Mouse (Mus musculus): ENCODE data around the gene Ptpn1.

Gene Ptpn1

DNA sequence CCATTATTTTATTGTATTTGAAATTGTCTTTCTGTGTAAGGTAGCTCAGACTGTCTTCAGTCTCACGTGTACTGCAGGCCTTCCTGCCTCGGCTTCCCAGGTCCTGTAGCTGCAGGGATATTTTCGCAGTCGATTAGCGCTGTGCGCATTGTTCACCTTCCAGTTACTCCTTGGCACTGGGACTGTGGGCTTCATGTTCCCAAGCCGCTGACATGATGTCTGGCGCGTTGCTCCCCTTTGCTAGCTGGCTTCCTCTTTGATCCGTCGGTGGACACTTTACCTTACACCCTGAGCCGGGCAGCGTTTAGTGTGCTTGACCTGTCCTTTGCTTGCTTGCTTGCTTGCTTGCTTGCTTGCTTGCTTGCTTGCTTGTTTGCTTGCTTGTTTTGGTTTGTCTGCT, 16.7 kb downstream of the Ptpn1 start:
- DNase-seq: no peak

DNA sequence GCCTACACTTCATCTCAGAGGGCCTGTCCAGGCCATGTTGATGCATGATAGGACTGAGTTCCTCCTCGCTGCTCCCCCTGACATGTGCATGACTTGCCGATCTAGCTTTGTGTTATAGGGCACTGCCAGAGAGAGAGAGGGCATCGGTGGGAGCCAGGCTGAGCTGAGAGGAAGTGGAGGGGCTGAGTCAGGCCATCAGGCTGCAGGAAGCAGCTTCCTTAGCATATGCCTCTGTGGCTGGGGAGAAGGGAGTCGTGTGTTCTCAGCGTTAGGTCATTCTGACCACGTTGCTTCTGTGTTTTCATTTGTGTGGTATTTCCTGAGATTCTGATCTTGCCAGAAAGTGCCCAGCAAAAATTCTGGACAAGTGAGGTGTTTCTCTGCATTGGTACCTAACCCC, 17.4 kb downstream of the Ptpn1 start:
- DNase-seq: peak; percentile 53

DNA sequence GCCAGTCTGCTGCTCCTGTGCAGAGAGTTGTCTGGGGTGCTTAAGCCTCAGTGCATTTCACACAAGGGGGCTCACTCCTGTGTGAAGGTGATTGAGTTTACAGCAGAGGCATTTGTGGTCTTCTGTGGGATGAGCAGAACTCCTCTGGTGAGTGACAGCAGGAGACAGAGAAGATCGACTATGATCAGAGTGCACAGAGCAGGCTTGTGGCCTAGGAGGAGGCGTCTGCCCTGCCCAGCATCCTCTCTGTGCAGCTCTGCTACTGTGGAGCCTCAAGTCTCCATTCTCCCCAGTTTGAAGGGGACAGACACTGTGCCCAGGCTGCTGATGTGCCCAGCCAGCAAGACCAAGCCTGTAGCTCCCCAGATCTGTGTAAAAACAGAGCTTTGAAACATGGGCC, 18.0 kb downstream of the Ptpn1 start:
- no peak for DNase-seq

DNA sequence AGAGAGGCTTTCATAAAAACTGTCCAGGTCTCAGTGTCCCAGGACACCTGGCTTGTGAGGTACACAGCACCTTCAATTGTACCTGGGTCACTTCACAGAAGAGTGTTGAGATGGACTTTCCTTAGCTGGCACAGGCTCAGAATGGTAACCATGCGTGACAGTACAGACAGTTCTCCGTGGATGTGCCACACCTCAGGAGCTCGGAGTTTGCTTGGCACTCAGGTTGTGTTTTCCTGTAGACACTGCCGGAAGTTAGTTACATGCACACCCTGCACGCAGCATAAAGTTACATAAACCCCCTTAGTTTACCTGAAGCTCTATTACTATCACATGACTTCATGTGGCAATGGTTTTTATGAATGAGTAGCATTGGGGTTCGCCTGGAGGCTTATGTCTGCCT, 18.8 kb downstream of the Ptpn1 start:
- no peak for DNase-seq

DNA sequence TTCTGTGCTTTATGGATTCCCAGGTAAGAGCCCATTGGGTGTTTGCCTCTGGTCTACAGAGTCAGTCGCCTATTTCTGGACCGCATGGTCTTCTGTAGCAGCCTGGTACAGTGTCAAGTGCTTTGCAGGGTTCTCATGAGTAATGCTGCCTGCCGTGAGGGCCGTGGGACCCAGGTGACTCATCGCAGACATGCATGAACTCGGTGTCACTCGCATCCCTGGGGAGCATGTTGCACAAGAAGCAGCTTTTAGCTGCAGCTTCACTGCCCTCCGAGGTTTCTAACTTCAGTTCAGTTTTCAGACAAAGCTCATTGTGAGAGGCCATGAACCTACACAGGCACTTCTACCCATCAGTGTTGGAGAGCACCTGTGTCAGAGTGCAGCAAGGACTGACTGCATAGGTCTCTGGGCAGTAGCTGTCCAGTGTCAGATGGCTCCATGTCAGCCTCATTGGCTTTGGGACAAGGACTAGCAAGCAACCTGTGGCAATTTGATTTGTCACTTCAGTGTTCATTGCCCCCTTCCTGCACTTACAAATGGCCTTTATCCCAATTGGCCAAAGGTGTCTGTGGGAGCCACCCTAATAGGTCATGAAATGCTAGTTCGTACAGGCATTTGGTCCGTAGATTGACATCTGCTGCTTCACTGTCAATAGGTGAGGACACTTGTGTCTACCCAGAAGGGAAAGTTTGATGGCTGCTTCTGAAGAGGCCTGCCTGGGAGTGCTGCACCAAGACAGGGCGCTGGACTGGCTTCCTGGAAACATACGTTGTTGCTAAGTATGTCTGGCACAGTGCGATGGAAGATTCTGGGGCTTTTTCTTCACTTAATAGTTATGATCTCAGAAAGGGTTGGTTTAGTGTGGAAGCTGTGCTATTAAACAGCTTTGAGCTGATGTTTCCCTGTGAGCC, 19.7 kb downstream of the Ptpn1 start:
- DNase-seq: no peak

DNA sequence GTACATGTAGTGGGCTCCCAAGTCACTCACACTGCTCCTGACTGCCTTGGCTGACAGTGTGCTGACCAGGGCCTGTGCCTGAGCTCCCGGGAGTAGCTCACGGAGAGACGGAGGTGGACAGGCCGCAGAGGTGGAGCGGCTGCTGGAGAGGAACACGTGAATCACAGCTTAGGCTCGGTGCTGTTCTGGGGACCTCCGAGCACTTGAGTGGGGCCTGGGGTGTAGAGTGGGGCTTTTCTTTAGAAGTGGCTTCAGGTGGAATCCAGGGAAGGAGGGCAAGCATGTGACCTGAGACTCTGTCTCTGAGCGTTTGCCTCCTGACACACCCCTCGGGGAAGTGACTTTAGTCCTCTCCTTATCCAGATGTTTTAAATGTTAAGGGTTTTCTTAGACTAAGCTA, 22.0 kb downstream of the Ptpn1 start:
- DNase-seq: no peak

DNA sequence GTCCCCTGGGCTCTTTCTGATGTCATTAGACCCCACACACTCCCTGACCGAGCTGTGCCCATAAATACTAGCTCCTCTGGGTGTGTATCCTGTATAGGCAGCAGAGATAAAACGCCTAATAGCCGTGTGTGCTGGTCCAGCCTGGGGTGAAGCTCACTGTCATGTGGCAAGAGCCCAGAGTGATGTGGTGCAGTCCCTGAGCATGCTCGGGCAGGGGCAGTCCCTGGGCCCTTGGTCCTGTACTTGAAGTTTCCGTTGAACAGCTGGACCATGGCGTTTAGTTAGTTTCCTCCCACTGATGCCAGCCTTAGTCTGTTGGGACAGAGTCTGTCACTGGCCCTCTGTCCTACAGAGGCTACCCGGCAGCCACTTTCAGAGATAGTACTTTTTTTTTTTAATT, 23.1 kb downstream of the Ptpn1 start:
- no peak for DNase-seq

DNA sequence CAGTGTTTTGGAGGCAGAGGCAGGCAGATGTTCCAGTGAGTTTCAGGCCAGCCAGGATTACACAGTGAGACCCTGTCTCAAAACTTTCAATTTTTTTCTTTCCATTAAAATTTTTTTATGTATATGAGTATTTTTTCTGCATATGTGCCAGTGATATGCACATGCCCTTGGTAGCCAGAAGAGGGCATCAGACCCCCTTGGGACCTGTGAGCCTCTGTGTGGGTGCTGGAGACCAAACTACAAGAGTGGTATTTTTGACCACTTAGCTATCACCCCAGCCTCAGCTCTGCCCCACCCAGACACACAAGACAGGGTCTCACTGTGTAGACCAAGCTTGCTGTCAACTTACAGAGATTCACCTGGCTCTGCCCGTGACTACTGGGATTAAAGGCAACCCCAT, 25.7 kb downstream of the Ptpn1 start:
- DNase-seq: no peak

DNA sequence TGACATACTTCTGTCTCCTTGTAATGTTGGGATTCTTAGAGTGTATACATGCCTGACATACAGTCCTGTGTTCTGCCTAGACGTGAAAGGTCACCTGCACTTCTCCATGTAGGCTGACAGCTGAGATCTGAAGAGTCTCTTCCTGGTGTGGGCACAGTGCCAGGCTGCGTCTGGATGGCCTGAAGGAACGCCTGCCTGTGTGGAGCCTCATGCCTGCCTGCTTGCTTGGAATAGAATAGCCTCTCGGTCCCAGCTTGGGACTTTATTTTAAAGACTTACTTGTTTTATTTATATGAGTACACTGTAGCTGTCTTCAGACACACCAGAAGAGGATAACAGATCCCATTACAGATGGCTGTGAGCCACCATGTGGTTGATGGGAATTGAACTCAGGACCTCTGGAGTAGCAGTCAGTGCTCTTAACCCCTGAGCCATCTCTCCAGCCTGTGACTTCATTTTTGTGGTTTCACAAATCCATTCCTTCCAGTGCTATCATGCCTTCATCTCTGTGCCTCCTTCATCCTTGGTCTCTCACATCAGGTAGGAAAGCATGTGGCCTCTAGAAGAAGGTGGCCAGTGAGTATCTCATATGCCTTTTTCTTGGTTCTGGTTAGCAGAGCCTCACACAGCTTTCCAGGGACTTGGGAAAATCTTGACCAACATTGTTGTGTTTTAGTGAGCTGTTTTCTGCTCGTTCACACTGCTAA, 26.4 kb downstream of the Ptpn1 start:
- no peak for DNase-seq

DNA sequence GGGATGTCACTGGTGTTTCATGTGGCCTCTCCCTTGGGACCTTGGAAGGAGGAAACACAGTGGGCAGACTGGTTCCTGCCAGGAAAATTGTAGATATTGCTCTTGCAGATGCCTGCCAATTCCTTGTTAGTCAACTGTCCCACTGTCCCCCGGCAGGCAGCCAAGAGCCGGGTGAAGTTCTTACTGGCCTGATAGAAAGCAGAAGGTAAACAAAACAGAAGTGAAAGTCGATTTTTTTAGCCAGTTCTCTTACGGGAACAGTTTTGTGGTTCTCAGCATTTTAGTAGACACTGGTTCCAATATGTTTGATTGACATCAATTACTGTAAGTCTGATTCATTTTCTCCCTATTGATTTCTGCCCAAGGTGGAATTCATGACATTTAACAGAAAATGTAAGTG, 27.0 kb downstream of the Ptpn1 start:
- DNase-seq: no peak

DNA sequence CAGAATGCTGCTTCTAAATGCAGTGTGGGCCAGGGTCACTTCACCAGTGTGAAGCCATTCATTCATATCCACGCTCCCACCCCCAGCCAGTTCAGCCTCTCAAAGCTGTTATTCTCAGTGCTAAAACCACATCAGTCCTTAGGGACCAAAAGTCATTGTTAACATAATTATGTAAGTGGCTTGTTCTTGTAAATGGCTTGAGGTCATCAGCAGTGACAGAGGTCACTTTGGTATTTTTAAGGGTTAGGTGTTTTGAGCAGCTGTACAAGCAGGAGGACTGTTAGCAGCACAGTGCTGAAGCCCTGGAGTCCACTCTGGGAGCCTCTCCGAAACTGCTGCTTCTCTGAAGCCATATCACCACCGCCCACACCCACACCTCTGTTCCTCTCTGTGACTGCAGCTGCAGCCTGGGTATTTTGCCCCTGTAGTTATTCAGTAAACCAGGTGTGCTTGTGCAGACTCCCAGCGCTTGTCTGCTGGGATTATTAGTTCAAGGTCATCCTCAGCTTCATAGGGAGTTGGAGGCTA, 27.6 kb downstream of the Ptpn1 start:
- no peak for DNase-seq

DNA sequence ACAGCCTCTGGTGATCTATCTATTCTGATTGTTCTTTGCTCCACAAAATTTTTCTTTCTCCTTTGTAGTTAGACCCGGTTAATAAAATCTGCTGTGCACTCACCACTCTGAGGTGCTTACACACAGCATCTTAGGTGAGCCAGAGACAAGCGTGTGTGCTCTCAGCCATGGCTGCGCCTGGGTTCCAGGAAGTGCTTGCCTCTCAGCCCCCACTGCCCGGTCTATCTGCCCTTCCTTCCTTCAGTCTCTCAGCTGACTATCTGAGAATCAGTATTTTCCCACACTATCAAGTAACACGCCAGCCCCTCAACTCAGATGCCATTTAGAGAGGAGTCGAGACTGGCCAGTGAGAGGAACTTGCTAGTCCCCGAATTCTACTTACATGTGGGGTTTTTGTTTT, 28.1 kb downstream of the Ptpn1 start:
- DNase-seq: no peak

DNA sequence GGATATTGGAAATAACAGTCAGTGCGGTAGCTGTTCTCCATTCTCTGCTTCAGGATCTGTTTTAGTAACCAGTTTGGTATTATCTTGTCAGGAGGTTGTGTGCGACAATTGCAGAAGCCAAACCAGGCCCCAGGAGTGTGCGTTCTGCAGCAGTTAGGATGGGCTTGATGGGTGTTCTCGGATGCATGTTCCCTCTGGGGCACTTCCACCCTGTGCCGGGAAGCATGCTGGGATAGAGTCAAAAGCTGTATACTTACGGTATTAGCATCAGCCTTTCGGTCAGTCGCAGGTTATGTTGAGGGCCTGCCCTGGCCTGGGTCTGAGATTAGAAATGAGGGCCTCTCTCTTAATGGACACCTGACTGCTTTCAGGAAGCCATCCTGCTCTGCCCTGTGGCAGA, 28.7 kb downstream of the Ptpn1 start:
- no peak for DNase-seq

DNA sequence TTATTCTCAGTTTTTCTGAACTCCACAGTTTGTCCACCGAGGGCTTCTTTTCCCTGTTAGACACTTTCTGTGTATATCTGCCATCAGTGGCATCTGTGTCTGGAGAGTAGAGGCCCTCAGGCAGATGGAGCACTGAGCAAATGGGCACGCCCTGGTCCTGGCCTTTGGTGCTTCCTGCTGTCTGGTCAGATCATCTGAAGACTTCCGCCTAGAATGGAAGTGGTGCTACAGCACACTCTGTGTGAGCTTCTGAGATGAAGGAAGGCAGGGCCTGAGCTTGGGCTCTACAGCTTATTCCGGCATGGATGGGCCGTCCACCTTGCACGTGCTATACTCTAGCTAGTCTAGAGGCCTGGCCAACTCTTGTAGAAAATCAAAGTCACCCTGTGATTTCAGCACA, 30.5 kb downstream of the Ptpn1 start:
- no peak for DNase-seq

DNA sequence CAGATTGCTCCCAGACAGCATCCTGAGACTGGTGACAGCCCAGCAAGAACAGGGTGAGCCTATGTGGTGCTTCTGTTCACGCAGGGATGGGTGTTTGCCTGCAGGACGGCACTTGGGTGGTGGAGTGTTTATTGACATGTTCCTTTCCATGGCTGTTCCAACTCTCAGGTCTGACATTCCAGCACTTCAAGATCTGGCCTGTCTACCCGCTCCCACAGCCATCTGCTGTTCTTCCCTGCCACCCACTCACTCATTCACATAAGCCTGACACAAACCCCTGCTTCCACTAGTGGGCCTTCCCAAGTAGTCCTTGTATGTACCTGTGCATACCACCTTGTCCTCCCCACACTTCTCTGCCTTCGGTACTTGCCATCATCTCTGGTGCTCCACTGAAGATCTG, 31.3 kb downstream of the Ptpn1 start:
- DNase-seq: no peak

DNA sequence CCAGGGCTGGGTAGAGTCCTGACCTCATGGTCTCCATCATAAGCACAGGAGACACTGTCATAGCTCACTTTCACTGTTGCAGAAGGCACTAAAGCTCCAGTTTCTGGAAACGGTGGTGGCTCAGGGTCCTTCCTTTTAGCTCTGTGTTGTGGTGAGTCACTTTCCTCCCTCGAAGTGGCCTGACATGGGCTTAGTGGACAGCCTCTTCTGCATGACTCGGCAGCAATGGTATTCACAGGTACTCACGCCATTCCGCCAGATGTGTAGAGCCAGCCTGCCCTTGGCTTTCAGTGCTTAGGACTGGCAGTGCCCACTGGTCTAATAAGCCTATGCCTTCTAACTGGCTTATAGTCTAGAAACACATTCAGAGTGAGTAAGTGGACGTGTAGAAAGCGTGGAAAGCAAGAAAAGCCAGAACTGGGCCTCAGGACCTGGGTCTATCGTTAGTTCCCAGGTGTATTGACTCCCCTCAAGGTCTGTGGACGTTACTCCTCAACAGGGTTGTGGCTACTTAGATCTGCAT, 32.0 kb downstream of the Ptpn1 start:
- no peak for DNase-seq

DNA sequence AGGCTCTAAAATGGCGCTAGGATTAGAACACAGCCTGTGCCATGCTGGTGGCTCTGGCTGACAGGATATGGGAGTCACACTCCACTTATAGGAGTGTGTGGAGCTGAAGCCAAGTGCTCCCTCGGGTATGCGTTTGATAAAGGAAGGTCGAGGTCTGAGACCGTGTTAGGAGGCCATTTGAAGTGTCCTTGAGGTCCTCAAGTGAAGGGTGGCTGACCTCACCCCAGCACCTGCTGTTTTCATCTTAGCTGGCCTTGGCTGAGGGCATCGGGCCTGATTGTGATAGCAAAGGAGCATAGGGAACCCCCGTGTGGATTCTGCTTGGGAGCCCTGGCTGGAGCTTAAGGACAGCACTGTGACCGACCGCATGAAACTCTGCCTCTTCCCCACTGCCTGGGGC, 32.5 kb downstream of the Ptpn1 start:
- no peak for DNase-seq

DNA sequence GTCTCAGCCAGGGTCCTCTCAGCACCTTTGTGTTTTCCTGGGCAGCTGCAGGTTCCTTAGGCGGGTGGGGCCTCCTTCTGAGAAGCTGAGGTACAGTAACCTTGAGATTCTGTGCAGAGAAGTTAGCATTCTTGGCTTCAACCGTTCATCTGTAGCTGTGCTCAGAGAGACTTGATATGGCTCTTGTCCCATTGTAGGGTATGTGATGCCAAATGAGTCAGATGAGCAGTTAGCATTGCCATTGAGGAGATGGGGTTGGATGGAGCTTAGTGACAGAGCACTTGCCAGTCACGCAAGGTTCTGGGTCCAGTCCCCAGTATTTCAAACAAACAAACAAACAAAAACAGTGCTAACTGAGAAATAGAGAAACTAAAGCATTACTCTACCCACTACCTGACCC, 34.1 kb downstream of the Ptpn1 start:
- DNase-seq: no peak

DNA sequence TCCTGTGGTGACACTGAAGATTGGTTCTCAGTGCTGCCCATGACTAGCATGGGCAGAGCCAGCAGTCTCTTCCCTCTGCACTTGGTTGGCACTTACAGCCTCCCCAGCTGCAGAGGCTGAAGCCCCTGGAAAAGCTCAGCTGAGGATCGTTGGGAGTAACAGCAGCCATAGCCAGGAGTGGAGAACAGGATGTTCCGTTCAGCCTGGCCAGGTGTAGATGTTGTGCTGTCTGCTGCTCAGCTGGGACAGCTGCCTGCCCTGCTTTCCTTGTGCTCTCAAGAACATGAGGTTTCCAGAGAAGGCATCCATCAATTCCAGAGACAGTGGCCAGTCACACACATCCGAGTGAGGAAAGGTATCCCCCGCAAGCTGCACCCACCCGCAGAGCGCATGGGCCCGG, 36.6 kb downstream of the Ptpn1 start:
- DNase-seq: no peak

DNA sequence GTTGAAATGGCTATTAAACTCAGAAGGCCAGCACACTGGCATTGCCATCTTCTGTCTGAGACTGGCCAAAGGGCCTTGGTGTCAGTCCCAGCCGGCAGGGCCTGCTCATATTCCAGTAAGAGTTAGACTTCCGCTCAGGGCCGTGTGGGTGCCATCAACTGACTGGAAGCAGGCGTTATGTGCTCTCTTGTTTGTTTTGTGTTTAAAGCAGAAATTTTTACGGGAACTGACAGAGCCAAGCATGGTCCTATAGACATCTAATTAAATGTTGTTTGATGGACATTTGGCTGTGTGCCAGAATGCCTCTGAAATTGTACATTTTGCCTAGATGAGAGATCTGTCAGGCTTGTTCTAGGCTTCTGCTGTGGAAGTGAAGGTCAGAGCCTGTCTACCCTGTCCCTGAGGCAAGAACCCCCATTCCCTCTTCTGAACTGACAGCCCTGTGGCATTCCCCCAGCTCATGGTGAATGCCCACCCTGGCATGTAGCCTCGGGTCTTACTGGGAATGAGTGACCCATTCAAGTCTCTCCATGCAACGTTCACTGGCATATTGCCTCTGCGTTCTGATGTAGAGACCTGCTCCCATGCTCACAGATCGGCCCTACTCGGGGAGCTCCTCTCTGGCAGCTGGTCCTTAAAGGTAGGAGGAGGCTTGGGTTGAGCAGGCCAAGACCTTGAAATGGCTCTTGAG, 38.1 kb downstream of the Ptpn1 start:
- no peak for DNase-seq

DNA sequence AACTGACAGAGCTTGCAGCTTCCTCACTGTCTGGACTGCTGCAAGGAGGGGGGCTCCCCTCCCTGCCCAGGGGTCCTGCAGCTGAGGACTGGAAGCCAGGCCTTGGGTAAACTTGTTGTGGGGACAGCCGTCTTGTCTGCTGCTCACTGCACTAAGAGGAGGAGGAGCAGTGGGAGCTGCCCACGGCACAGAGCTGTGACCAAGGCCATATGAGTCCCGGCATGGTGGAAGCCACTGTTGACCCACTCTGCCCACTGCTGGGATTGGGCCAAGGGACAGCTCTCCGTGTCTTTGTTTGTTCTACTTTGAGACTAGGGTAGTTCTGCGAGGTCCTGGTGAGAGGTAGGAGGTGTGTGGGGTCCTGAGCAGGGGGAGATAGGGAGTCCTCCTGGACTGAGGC, 40.3 kb downstream of the Ptpn1 start:
- no peak for DNase-seq

DNA sequence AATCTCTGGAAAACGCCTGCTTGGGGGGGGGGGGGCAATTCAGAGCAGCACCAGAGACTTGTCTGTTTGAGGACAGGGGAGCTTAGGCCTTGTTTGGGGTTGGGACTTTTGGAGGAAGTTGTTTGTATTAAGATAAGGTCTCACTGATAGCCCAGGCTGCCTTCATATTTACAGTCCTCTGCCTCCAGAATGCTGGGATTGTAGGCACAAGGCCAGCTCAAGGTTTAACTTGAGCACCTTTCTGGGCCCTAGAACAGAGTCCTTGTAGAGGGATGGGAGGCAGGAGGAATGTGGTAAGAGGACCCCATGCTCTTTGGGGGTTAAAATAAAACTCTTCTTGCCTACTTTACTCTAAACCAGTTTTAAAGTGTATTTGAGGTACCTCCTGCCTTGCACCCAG, 41.0 kb downstream of the Ptpn1 start:
- DNase-seq: no peak

DNA sequence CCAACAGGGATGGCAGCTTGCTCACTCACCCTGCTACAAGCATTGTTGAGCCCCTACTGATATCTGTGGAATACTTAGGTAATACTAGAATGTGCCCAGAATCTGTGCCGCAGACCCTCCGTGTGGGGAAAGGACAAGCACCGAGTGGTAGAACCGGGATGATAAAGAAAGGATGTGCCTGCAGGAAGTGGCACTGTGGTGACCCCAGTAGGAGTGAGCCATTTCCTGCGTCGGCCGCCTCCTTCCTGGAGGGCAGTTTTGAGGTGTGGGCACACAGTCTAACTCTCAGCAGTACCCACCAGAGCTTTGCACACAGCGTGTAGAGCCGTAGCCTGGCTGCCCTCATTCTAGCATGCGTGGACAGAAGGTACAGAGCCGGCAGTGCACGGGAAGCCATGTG, 43.9 kb downstream of the Ptpn1 start:
- no peak for DNase-seq

DNA sequence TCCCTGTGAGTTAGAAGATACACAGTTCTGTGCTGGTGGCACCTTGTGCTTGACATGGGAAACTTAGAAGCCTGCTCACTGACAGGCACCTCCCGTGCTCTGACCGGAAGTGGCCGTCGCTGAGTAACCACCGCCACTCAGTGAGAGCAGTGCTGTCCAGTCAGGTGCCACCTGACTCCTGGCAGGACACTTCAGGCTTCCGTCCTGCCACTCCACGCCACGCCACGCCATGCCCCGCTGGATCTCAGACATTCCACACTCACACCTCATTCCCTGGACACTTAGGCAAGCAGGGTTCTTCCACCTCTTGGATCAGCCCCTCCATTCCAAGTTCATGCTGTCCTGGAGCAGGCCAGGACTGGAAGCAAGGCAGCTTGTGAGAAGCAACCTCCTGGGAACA, 46.4 kb downstream of the Ptpn1 start:
- DNase-seq: no peak

Data from thymus, postnatal 25 days (tissue).